Comparison of ENCODE assay signal across 31 mouse cellular contexts in the genomic region with DNA sequence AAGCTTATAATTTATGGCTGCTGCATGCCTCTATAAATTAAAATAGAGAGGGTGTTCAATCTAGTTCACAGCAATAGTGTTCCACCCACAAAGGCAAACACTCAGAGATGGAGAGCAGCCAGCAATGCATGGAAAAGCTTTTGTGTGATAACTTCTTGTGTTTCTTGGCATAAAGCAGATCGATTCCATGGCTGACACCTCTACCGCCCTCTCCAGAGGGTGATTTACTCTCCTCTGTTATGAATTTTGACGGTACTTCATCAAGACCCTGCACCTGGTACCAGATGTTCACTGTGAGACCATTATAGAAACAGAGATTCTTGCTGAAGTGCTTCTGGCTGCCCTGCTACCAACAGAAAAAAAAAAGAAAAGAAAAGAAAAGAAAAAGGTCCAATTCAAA. TPM values are rescaled to one million over a fixed set of nuclear protein-coding genes. Genes with fewer than 3 reads are reported as not detected.
DNase-seq lines count a peak whose midpoint lies in the region; ATAC-seq and TF ChIP-seq lines count a peak whose summit lies in the region.
"Had no signal": no experiment of that assay in that cellular context is flagged by ENCODE, and none has a peak within 500 bp of the region (broad histone marks: within the 10 kb centered on the region; RNA-seq: fewer than 3 reads in every experiment).

No protein-coding gene starts in this region.

- H3K4me1 ChIP-seq in hindbrain, embryonic 11.5 days (replicated peaks; ENCODE audit: control insufficient read depth, insufficient read depth, low read length) = no peaks in the 10 kb centered on the region
- H3K4me1 ChIP-seq in hindbrain, embryonic 12.5 days = no peaks in the 10 kb centered on the region
- no peaks in the 10 kb centered on the region for H3K4me1 ChIP-seq in midbrain, postnatal 0 days (ENCODE audit: insufficient read depth, low read length)
- no peaks in the 10 kb centered on the region for H3K4me1 ChIP-seq in midbrain, embryonic 14.5 days (ENCODE audit: control insufficient read depth, insufficient read depth, low read length)
- no peaks in the 10 kb centered on the region for H3K4me1 ChIP-seq in neural tube, embryonic 14.5 days (ENCODE audit: control insufficient read depth, insufficient read depth, low read length)
- H3K4me1 ChIP-seq: embryonic facial prominence, embryonic 13.5 days; forebrain, embryonic 12.5 days; heart, embryonic 10.5 days; heart, embryonic 15.5 days; liver, embryonic 15.5 days; midbrain, embryonic 12.5 days had no signal

- TF ChIP-seq CTCF in midbrain, postnatal 0 days (IDR thresholded peaks at IDR 0.05) = no peak

- peak; percentile 57; the same call in 1 of the 2 replicates for ATAC-seq in hindbrain, embryonic 11.5 days (ENCODE audit: low FRiP score)
- no peak for ATAC-seq in hindbrain, embryonic 12.5 days (ENCODE audit: low FRiP score)
- no peak for ATAC-seq in midbrain, postnatal 0 days (ENCODE audit: low FRiP score)
- ATAC-seq in midbrain, embryonic 14.5 days (ENCODE audit: low FRiP score, low TSS enrichment) = no peak
- peak; percentile 77; the same call in 1 of the 2 replicates for ATAC-seq in neural tube, embryonic 14.5 days (ENCODE audit: low read depth)
- ATAC-seq: forebrain, postnatal 0 days; intestine, embryonic 16.5 days had no signal

- no peak overlapping the region for H3K9ac ChIP-seq in hindbrain, embryonic 11.5 days (ENCODE audit: low read depth, low read length)
- no peak overlapping the region for H3K9ac ChIP-seq in hindbrain, embryonic 12.5 days
- H3K9ac ChIP-seq in midbrain, postnatal 0 days (replicated peaks; ENCODE audit: low read length, poor library complexity, severe bottlenecking) = no peak overlapping the region
- no peak overlapping the region for H3K9ac ChIP-seq in midbrain, embryonic 14.5 days (replicated peaks; ENCODE audit: low read length)
- no peak overlapping the region for H3K9ac ChIP-seq in neural tube, embryonic 14.5 days (replicated peaks; ENCODE audit: low read depth, low read length)
- H3K9ac ChIP-seq: embryonic facial prominence, embryonic 13.5 days; forebrain, embryonic 12.5 days; forebrain, postnatal 0 days; heart, embryonic 15.5 days; hindbrain, embryonic 15.5 days; liver, embryonic 15.5 days; lung, embryonic 15.5 days; midbrain, embryonic 12.5 days had no signal

- 80% methylated on average over 3 of the region's 3 CpGs for WGBS in hindbrain, embryonic 11.5 days
- WGBS in hindbrain, embryonic 12.5 days = 54% methylated on average over 3 of the region's 3 CpGs
- 61% methylated on average over 3 of the region's 3 CpGs for WGBS in midbrain, postnatal 0 days
- whole genome bisulfite sequencing in midbrain, embryonic 14.5 days = 69% methylated on average over 3 of the region's 3 CpGs
- 40% methylated on average over 3 of the region's 3 CpGs for WGBS in neural tube, embryonic 14.5 days

- H3K27ac ChIP-seq in hindbrain, embryonic 11.5 days (ENCODE audit: low read depth, low read length) = no peak overlapping the region
- no peak overlapping the region for H3K27ac ChIP-seq in hindbrain, embryonic 12.5 days
- no peak overlapping the region for H3K27ac ChIP-seq in midbrain, postnatal 0 days (ENCODE audit: low read depth, low read length)
- H3K27ac ChIP-seq in midbrain, embryonic 14.5 days (replicated peaks; ENCODE audit: low read depth, low read length) = no peak overlapping the region
- H3K27ac ChIP-seq in neural tube, embryonic 14.5 days (ENCODE audit: low read depth, low read length) = peak overlapping the region; percentile 16; the same call in 1 of the 2 replicates
- H3K27ac ChIP-seq: embryonic facial prominence, embryonic 13.5 days; forebrain, embryonic 12.5 days; heart, embryonic 10.5 days; heart, embryonic 15.5 days; hindbrain, embryonic 15.5 days; kidney, postnatal 0 days; liver, embryonic 15.5 days; lung, embryonic 15.5 days; midbrain, embryonic 12.5 days had no signal

- no peaks in the 10 kb centered on the region for H3K36me3 ChIP-seq in hindbrain, embryonic 11.5 days (ENCODE audit: control insufficient read depth, insufficient read depth, low read length)
- H3K36me3 ChIP-seq in hindbrain, embryonic 12.5 days = no peaks in the 10 kb centered on the region
- no peaks in the 10 kb centered on the region for H3K36me3 ChIP-seq in midbrain, postnatal 0 days (ENCODE audit: insufficient read depth, low read length)
- H3K36me3 ChIP-seq in midbrain, embryonic 14.5 days (ENCODE audit: control insufficient read depth, insufficient read depth, low read length) = no peaks in the 10 kb centered on the region
- no peaks in the 10 kb centered on the region for H3K36me3 ChIP-seq in neural tube, embryonic 14.5 days (ENCODE audit: control insufficient read depth, insufficient read depth, low read length)
- H3K36me3 ChIP-seq: embryonic facial prominence, embryonic 13.5 days; forebrain, embryonic 12.5 days; heart, embryonic 10.5 days; heart, embryonic 15.5 days; hindbrain, embryonic 15.5 days; liver, embryonic 15.5 days; lung, embryonic 15.5 days; midbrain, embryonic 12.5 days had no signal

- no peak overlapping the region for H3K4me3 ChIP-seq in hindbrain, embryonic 11.5 days (ENCODE audit: low read depth, low read length)
- H3K4me3 ChIP-seq in hindbrain, embryonic 12.5 days = no peak overlapping the region
- H3K4me3 ChIP-seq in midbrain, postnatal 0 days (ENCODE audit: low read depth, low read length) = no peak overlapping the region
- no peak overlapping the region for H3K4me3 ChIP-seq in midbrain, embryonic 14.5 days (replicated peaks; ENCODE audit: low read depth, low read length)
- H3K4me3 ChIP-seq in neural tube, embryonic 14.5 days (ENCODE audit: low read depth, low read length) = no peak overlapping the region
- H3K4me3 ChIP-seq: embryonic facial prominence, embryonic 13.5 days; erythroblast, embryonic 14.5 days; forebrain, embryonic 12.5 days; heart, embryonic 10.5 days; heart, embryonic 15.5 days; hindbrain, embryonic 15.5 days; liver, embryonic 15.5 days; lung, embryonic 15.5 days; midbrain, embryonic 12.5 days had no signal

- H3K27me3 ChIP-seq in hindbrain, embryonic 11.5 days (ENCODE audit: control insufficient read depth, insufficient read depth, low read length) = no peaks in the 10 kb centered on the region
- no peaks in the 10 kb centered on the region for H3K27me3 ChIP-seq in hindbrain, embryonic 12.5 days
- H3K27me3 ChIP-seq in midbrain, postnatal 0 days (ENCODE audit: insufficient read depth, low read length) = no peaks in the 10 kb centered on the region
- H3K27me3 ChIP-seq in midbrain, embryonic 14.5 days (ENCODE audit: control insufficient read depth, insufficient read depth, low read length) = no peaks in the 10 kb centered on the region
- H3K27me3 ChIP-seq in neural tube, embryonic 14.5 days (ENCODE audit: control insufficient read depth, insufficient read depth, low read length) = no peaks in the 10 kb centered on the region
- H3K27me3 ChIP-seq: embryonic facial prominence, embryonic 13.5 days; forebrain, embryonic 12.5 days; heart, embryonic 15.5 days; hindbrain, embryonic 15.5 days; liver, embryonic 15.5 days; lung, embryonic 15.5 days; midbrain, embryonic 12.5 days had no signal

- no peaks in the 10 kb centered on the region for H3K9me3 ChIP-seq in hindbrain, embryonic 11.5 days (ENCODE audit: control insufficient read depth, low read length)
- no peaks in the 10 kb centered on the region for H3K9me3 ChIP-seq in hindbrain, embryonic 12.5 days (replicated peaks)
- no peaks in the 10 kb centered on the region for H3K9me3 ChIP-seq in midbrain, postnatal 0 days (ENCODE audit: low read length)
- H3K9me3 ChIP-seq in midbrain, embryonic 14.5 days (ENCODE audit: control insufficient read depth, low read length) = no peaks in the 10 kb centered on the region
- no peaks in the 10 kb centered on the region for H3K9me3 ChIP-seq in neural tube, embryonic 14.5 days (ENCODE audit: control insufficient read depth, low read length)
- H3K9me3 ChIP-seq: embryonic facial prominence, embryonic 13.5 days; forebrain, embryonic 12.5 days; heart, embryonic 10.5 days; heart, embryonic 15.5 days; hindbrain, embryonic 15.5 days; liver, embryonic 15.5 days; lung, embryonic 15.5 days; midbrain, embryonic 12.5 days had no signal

- H3K4me2 ChIP-seq in hindbrain, embryonic 11.5 days (replicated peaks; ENCODE audit: low read depth, low read length) = no peak overlapping the region
- H3K4me2 ChIP-seq in hindbrain, embryonic 12.5 days (replicated peaks) = no peak overlapping the region
- H3K4me2 ChIP-seq in midbrain, postnatal 0 days (ENCODE audit: low read depth, low read length, poor library complexity, severe bottlenecking) = no peak overlapping the region
- no peak overlapping the region for H3K4me2 ChIP-seq in midbrain, embryonic 14.5 days (ENCODE audit: low read length)
- H3K4me2 ChIP-seq in neural tube, embryonic 14.5 days (ENCODE audit: low read depth, low read length) = no peak overlapping the region
- H3K4me2 ChIP-seq: embryonic facial prominence, embryonic 13.5 days; forebrain, embryonic 12.5 days; heart, embryonic 15.5 days; hindbrain, embryonic 15.5 days; liver, embryonic 15.5 days; lung, embryonic 15.5 days; midbrain, embryonic 12.5 days had no signal

- DNase-seq in hindbrain, embryonic 11.5 days (ENCODE audit: low spot score) = no peak
- DNase-seq in midbrain, postnatal 0 days (ENCODE audit: low spot score) = peak; percentile 21
- DNase-seq in midbrain, embryonic 14.5 days = no peak
- DNase-seq in hindlimb bud, embryonic 11.5 days (ENCODE audit: extremely low spot score, low read depth, low spot score) = peak; percentile 14
- no peak for DNase-seq in heart, adult 9 months (ENCODE audit: low spot score in 2 of 2)
- no peak for DNase-seq in left cerebral cortex, adult 11 months (ENCODE audit: low spot score)
- DNase-seq: adrenal gland, postnatal 25 days; B cell, adult 2 months; cerebellum, adult 8-10 months; cerebellum, postnatal 25 days; forebrain, postnatal 0 days; gastrocnemius, postnatal 10 days; kidney, adult 8-10 months; kidney, postnatal 4 days; left cerebral cortex, postnatal 4 days; right cerebral cortex, postnatal 14 days had no signal

RNA-seq across cellular contexts. Expression of gene Btc, which starts 54.1 kb away (rescaled TPM):
- not detected in 2 replicates for polyA plus RNA-seq in hindbrain, embryonic 11.5 days (2014; fragmentation: Nextera tagmentation; extraction: Ambion mirVana)
- polyA plus RNA-seq in hindbrain, embryonic 12.5 days (2016; fragmentation: Nextera tagmentation; extraction: Ambion mirVana) = 0.26 and 0.84 TPM in 2 replicates
- total RNA-seq in midbrain, postnatal 0 days (2014; rRNA removed) = 0.47 and 0.49 TPM in 2 replicates
- polyA plus RNA-seq in midbrain, postnatal 0 days (2015; fragmentation: Nextera tagmentation; extraction: Ambion mirVana) = 0.09 and 0.16 TPM in 2 replicates
- polyA plus RNA-seq in midbrain, embryonic 14.5 days (2014; fragmentation: Nextera tagmentation; extraction: Ambion mirVana) = 0.21 and 0.40 TPM in 2 replicates
- polyA plus RNA-seq in neural tube, embryonic 14.5 days (2014; fragmentation: Nextera tagmentation; extraction: Ambion mirVana) = 0.15 and 0.30 TPM in 2 replicates
- total RNA-seq: megakaryocyte, adult 5-6 weeks; monocyte, adult 5-6 weeks had no signal
- polyA plus RNA-seq: erythroblast, embryonic 14.5 days; hindbrain, embryonic 15.5 days; midbrain, embryonic 12.5 days had no signal

Comparison
In these comparisons a context has a peak if more than half of its experiments do, and no peak if none do; other contexts are left out.
1. ATAC-seq: peak in hindbrain, embryonic 11.5 days (single experiment) and neural tube, embryonic 14.5 days (single experiment); none in hindbrain, embryonic 12.5 days (single experiment), midbrain, postnatal 0 days (single experiment) and midbrain, embryonic 14.5 days (single experiment).
2. DNase-seq: peak in midbrain, postnatal 0 days (single experiment) and hindlimb bud, embryonic 11.5 days (single experiment); none in hindbrain, embryonic 11.5 days (single experiment), midbrain, embryonic 14.5 days (single experiment), heart, adult 9 months (0 of 2) and left cerebral cortex, adult 11 months (single experiment).